Mouse (Mus musculus): ENCODE data around the gene Cldn11. TPM values are rescaled to one million over a fixed set of nuclear protein-coding genes. Genes with fewer than 3 reads are reported as not detected.
A peak's percentile ranks its signal among the peaks of the same experiment; 100 is the strongest.

The Cldn11 gene
- polyA plus RNA-seq, 1 experiment = not detected

GRCm38 (mm10) chr3:31152108-31152507 lies 2.4 kb downstream of the Cldn11 start:
- H3K4me3 ChIP-seq = no peak overlapping the region
- no peaks in the 10 kb centered on the region for H3K36me3 ChIP-seq (ENCODE audit: control insufficient read depth, insufficient read depth)
- no peak overlapping the region for H3K4me2 ChIP-seq (ENCODE audit: low read depth)
- H3ac ChIP-seq (ENCODE audit: control insufficient read depth, insufficient read length) = no peak overlapping the region
- TF ChIP-seq MAX (IDR thresholded peaks at IDR 0.05; ENCODE audit: low read depth) (no peak), POLR2AphosphoS2 (IDR thresholded peaks at IDR 0.05; ENCODE audit: insufficient read length, low read depth) (no peak), E2F4 (IDR thresholded peaks at IDR 0.05; ENCODE audit: insufficient read depth) (no peak), MYOD1 (IDR thresholded peaks at IDR 0.05; ENCODE audit: control insufficient read depth in 1 of 3, insufficient read length in 2 of 3, low read depth in 2 of 3) (no peak)
- H3K79me2 ChIP-seq (ENCODE audit: control insufficient read depth, insufficient read depth) = no peaks in the 10 kb centered on the region
- H3K27me3 ChIP-seq (ENCODE audit: control insufficient read depth, insufficient read depth, insufficient read length) = peaks cover 36% of the 10 kb centered on the region

GRCm38 (mm10) chr3:31156126-31156525 lies 6.4 kb downstream of the Cldn11 start:
- Histone ChIP-seq H3ac (ENCODE audit: control insufficient read depth, insufficient read length) (no peak overlapping the region), H3K27me3 (ENCODE audit: control insufficient read depth, insufficient read depth, insufficient read length) (peaks cover 8% of the 10 kb centered on the region), H3K4me2 (ENCODE audit: low read depth) (no peak overlapping the region)

GRCm38 (mm10) chr3:31157776-31158175 lies 8.1 kb downstream of the Cldn11 start:
- no peaks in the 10 kb centered on the region for H3K36me3 ChIP-seq (ENCODE audit: control insufficient read depth, insufficient read depth)
- TF ChIP-seq SRF (IDR thresholded peaks at IDR 0.05; ENCODE audit: control insufficient read depth, insufficient read length, low read depth) (no peak), POLR2A (IDR thresholded peaks at IDR 0.05; ENCODE audit: insufficient read length, low read depth) (no peak), E2F4 (IDR thresholded peaks at IDR 0.05; ENCODE audit: insufficient read depth) (no peak), POLR2AphosphoS2 (IDR thresholded peaks at IDR 0.05; ENCODE audit: insufficient read length, low read depth) (no peak), CEBPB (IDR thresholded peaks at IDR 0.05; ENCODE audit: insufficient read depth, poor library complexity, severe bottlenecking) (no peak), MYOD1 (IDR thresholded peaks at IDR 0.05; ENCODE audit: control insufficient read depth in 1 of 3, insufficient read length in 2 of 3, low read depth in 2 of 3) (no peak), TCF12 (IDR thresholded peaks at IDR 0.05; ENCODE audit: insufficient read depth, poor library complexity, severe bottlenecking) (no peak), USF1 (IDR thresholded peaks at IDR 0.05; ENCODE audit: low read depth) (no peak), MYOG (IDR thresholded peaks at IDR 0.05; ENCODE audit: control insufficient read depth in 1 of 3, insufficient read depth in 1 of 3, insufficient read length in 2 of 3, low read depth in 2 of 3) (no peak), TCF3 (IDR thresholded peaks at IDR 0.05; ENCODE audit: insufficient read length, low read depth) (no peak), REST (IDR thresholded peaks at IDR 0.05; ENCODE audit: insufficient read depth, insufficient read length) (no peak), MAX (IDR thresholded peaks at IDR 0.05; ENCODE audit: low read depth) (no peak)
- no peak overlapping the region for H3K4me2 ChIP-seq (ENCODE audit: low read depth)
- no peak overlapping the region for H3ac ChIP-seq (ENCODE audit: control insufficient read depth, insufficient read length)
- no peaks in the 10 kb centered on the region for H3K27me3 ChIP-seq (ENCODE audit: control insufficient read depth, insufficient read depth, insufficient read length)
- H3K79me2 ChIP-seq (ENCODE audit: control insufficient read depth, insufficient read depth) = no peaks in the 10 kb centered on the region
- H3K4me3 ChIP-seq = no peak overlapping the region

More at GRCm38 (mm10) chr3:31156126-31156525, 6.4 kb downstream of the Cldn11 start:
- H3K4me3 ChIP-seq = no peak overlapping the region
- no peaks in the 10 kb centered on the region for H3K79me2 ChIP-seq (ENCODE audit: control insufficient read depth, insufficient read depth)
- no peaks in the 10 kb centered on the region for H3K36me3 ChIP-seq (ENCODE audit: control insufficient read depth, insufficient read depth)
- TF ChIP-seq MYOG (IDR thresholded peaks at IDR 0.05; ENCODE audit: control insufficient read depth in 1 of 3, insufficient read depth in 1 of 3, insufficient read length in 2 of 3, low read depth in 2 of 3) (no peak), SRF (IDR thresholded peaks at IDR 0.05; ENCODE audit: control insufficient read depth, insufficient read length, low read depth) (no peak), POLR2A (IDR thresholded peaks at IDR 0.05; ENCODE audit: insufficient read length, low read depth) (no peak), E2F4 (IDR thresholded peaks at IDR 0.05; ENCODE audit: insufficient read depth) (no peak), TCF12 (IDR thresholded peaks at IDR 0.05; ENCODE audit: insufficient read depth, poor library complexity, severe bottlenecking) (no peak), MYOD1 (IDR thresholded peaks at IDR 0.05; ENCODE audit: control insufficient read depth in 1 of 3, insufficient read length in 2 of 3, low read depth in 2 of 3) (no peak), CEBPB (IDR thresholded peaks at IDR 0.05; ENCODE audit: insufficient read depth, poor library complexity, severe bottlenecking) (no peak), TCF3 (IDR thresholded peaks at IDR 0.05; ENCODE audit: insufficient read length, low read depth) (no peak)

- Histone ChIP-seq H3K36me3 (ENCODE audit: control insufficient read depth, insufficient read depth) (no peaks in the 10 kb centered on the region), H3K4me3 (no peak overlapping the region), H3K27me3 (ENCODE audit: control insufficient read depth, insufficient read depth, insufficient read length) (no peaks in the 10 kb centered on the region), H3ac (ENCODE audit: control insufficient read depth, insufficient read length) (no peak overlapping the region), H3K79me2 (ENCODE audit: control insufficient read depth, insufficient read depth) (no peaks in the 10 kb centered on the region), H3K4me2 (ENCODE audit: low read depth) (no peak overlapping the region)
- TF ChIP-seq POLR2AphosphoS2 (IDR thresholded peaks at IDR 0.05; ENCODE audit: insufficient read length, low read depth) (no peak), MYOD1 (IDR thresholded peaks at IDR 0.05; ENCODE audit: control insufficient read depth in 1 of 3, insufficient read length in 2 of 3, low read depth in 2 of 3) (peak in 1 of 3 experiments; percentile 35)
These were observed 10.3 kb downstream of the Cldn11 start for GRCm38 (mm10) chr3:31160046-31160445.

GRCm38 (mm10) chr3:31161336-31161735 lies 11.6 kb downstream of the Cldn11 start:
- Histone ChIP-seq H3K27me3 (ENCODE audit: control insufficient read depth, insufficient read depth, insufficient read length) (peaks cover 8% of the 10 kb centered on the region), H3K4me3 (no peak overlapping the region), H3K36me3 (ENCODE audit: control insufficient read depth, insufficient read depth) (no peaks in the 10 kb centered on the region), H3K79me2 (ENCODE audit: control insufficient read depth, insufficient read depth) (no peaks in the 10 kb centered on the region), H3K4me2 (ENCODE audit: low read depth) (no peak overlapping the region), H3ac (ENCODE audit: control insufficient read depth, insufficient read length) (no peak overlapping the region)
- TF ChIP-seq MAX (IDR thresholded peaks at IDR 0.05; ENCODE audit: low read depth) (no peak), TCF12 (IDR thresholded peaks at IDR 0.05; ENCODE audit: insufficient read depth, poor library complexity, severe bottlenecking) (no peak), TCF3 (IDR thresholded peaks at IDR 0.05; ENCODE audit: insufficient read length, low read depth) (no peak), CEBPB (IDR thresholded peaks at IDR 0.05; ENCODE audit: insufficient read depth, poor library complexity, severe bottlenecking) (no peak), POLR2AphosphoS2 (IDR thresholded peaks at IDR 0.05; ENCODE audit: insufficient read length, low read depth) (no peak), MYOG (IDR thresholded peaks at IDR 0.05; ENCODE audit: control insufficient read depth in 1 of 3, insufficient read depth in 1 of 3, insufficient read length in 2 of 3, low read depth in 2 of 3) (no peak), SRF (IDR thresholded peaks at IDR 0.05; ENCODE audit: control insufficient read depth, insufficient read length, low read depth) (no peak), REST (IDR thresholded peaks at IDR 0.05; ENCODE audit: insufficient read depth, insufficient read length) (no peak), POLR2A (IDR thresholded peaks at IDR 0.05; ENCODE audit: insufficient read length, low read depth) (no peak), USF1 (IDR thresholded peaks at IDR 0.05; ENCODE audit: low read depth) (no peak)
